Mouse (Mus musculus) embryonic fibroblast, embryonic 13.5 days (primary cell): Measurements from ENCODE around the gene Arhgap18.

Experiments used
- CTCF ChIP-seq: IDR thresholded peaks from 2 replicates; pipeline ENCODE4 v1.5.1; 2011; ENCODE audit warnings: mild to moderate bottlenecking, control low read depth, low read length, moderate library complexity, borderline replicate concordance; ENCODE audit not compliant: insufficient read depth
- POLR2A ChIP-seq: IDR thresholded peaks from 2 replicates; pipeline ENCODE4 v1.6.1; 2011; ENCODE audit warnings: low read depth, mild to moderate bottlenecking, control low read depth, low read length, moderate library complexity

DNA sequence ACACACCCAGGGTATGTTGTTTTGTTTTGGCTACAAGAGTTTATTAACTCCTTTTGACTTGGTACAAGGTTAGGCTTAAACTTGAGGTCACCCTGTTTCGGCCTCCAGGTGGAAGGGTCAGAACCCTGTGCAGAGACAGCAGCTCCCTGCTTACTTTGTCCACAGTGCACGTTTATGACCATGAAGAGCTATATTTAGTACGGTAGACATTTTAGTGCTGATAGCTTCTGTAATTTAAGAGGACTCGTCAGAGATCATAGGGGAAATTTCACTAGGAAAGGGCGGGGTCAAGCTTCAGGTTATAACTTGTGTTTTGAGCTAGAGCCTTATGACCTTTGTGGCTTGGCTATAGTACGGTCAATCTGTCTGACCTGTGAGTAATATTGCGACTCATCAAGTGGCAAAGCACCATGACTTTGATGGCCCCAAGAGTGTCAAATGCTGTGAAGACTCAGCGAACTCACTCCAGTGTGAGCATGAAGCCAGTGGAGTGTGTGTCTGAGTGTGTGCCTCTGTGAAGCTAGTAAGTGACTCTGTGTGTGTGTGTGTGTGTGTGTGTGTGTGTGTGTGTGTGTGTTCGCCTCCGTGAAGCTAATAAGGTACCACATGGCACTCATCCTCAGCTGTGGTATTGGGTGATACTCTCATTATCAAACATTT is 45.7 kb downstream of the Arhgap18 start:
- TF ChIP-seq POLR2A (no peak), CTCF (no peak)
